Mouse (Mus musculus) ES-E14 (cell line): ENCODE measurements around the gene Arl5a.

Source experiments
- HCFC1 ChIP-seq: IDR thresholded peaks from 2 replicates; pipeline ENCODE4 v1.6.1; 2012; ENCODE audit warnings: low read length, inconsistent platforms, borderline replicate concordance; ENCODE audit not compliant: insufficient read depth
- MAFK ChIP-seq: IDR thresholded peaks from 2 replicates; pipeline ENCODE4 v1.6.1; 2014; ENCODE audit warnings: mild to moderate bottlenecking, low read depth, low read length, inconsistent platforms; ENCODE audit not compliant: insufficient read depth
- ZNF384 ChIP-seq: IDR thresholded peaks from 2 replicates; pipeline ENCODE4 v1.6.1; 2012; ENCODE audit warnings: low read depth, low read length, inconsistent platforms

DNA sequence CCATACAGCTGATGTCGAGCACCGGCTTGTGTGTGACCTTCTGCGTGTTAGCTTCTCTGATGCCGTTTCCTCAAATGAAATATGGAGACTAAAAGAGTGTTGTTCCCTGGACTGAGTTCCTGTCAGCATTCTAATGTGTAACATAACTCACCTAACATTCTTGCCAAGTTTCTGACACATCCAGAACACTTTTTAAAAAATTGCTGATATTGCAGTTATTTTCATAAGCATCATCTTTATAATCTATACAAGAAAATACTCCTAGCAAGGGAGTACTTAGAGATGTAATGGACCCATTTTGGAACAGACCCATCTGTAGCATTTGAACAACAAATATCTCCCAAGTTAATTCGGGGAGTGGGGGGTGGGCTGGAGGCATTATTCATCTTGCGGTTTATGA, 55.1 kb downstream of the Arl5a start:
- TF ChIP-seq HCFC1 (no peak), ZNF384 (no peak), MAFK (peak; percentile 89)
